Mouse (Mus musculus) megakaryocyte-erythroid progenitor cell, adult 5 weeks (primary cell): ENCODE data around the gene Olfr341. TPM values are rescaled to one million over a fixed set of nuclear protein-coding genes. Genes with fewer than 3 reads are reported as not detected.

Experiments
- polyA plus RNA-seq: library from polyadenylated mRNA; stranded (reverse); fragments of >175 nt; gene quantifications from 2 replicates; pipeline ENCODE4 v1.2.3, GENCODE M21; 2012

Gene Olfr341
- polyA plus RNA-seq = not detected in 2 replicates

DNA sequence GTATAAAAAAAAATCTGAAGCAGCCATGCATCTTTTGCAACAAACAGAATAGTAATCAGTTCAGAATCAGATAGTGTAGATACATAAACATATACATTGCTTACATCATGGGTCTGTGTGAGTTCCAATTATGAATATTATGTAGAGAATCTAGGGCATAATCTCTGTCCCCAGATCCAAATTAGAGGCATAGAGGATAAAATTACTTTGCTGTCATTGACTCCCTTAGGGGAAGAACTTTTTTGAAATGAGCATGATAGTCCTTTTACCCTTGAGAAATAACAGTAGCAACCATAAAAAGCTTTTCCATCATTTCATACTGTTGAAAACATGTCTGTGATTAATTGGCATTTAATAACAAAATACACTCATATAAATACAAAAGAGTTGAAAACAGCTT is at the start of gene Olfr341:
TSS of gene Olfr341 (minus strand) at position 101 of the 400 bp plus-strand sequence.

DNA sequence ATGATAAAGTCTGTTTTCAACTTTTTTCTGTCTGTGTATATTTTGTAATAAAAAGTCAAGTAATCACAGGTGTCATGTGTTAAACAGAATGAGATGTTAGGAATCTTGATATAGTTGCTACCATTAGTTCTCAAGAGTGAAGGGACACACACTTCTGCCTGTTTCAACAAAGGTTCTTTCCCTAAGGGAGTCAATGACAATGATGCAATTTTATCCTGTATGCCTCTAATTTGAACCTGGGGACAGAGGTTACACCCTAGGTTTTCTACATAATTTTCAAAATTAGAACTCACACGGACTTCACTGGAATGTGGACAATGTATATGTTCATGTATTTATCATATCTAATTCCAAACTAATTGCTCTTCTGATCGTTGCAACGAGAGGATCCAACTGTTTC is 42.4 kb upstream of the Olfr341 start, which contains the start of gene Olfr342:
TSS of gene Olfr342 (plus strand) at position 301 of the 400 bp plus-strand sequence.

DNA sequence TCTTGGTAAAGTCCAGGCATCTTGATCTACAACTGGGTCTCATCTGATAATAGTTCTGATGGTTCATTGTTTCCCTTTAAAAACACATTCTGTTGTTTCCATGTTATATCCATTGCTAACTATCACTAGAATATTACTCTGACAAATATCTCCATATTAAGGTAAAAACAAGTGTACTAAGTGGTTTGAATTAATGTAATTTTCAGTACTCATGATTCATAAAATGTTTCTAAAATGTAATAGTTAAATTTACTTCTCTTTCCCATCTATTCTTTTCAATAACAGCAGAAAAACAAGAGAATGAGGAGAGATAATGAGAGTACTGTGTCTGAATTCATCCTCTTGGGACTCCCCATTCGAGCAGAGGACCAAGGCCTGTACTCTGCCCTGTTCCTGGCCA is 30.0 kb downstream of the Olfr341 start, which contains the start of gene Olfr340:
TSS of gene Olfr340 (plus strand) at position 301 of the 400 bp plus-strand sequence.

Other genes starting within 250 kb of the Olfr341 start
- gene Olfr338, start 108.9 kb downstream of the Olfr341 start, polyA plus RNA-seq = not detected in 2 replicates
- not detected in 2 replicates for gene Olfr339, start 63.5 kb downstream of the Olfr341 start, polyA plus RNA-seq
- not detected in 2 replicates for gene Olfr340, start 29.9 kb downstream of the Olfr341 start, polyA plus RNA-seq
- not detected in 2 replicates for gene Olfr342, start 42.5 kb upstream of the Olfr341 start, polyA plus RNA-seq
- gene Olfr344, start 84.2 kb upstream of the Olfr341 start, polyA plus RNA-seq = 0.02 TPM in 1 of 2 replicates, not detected in the other
- gene Olfr345, start 157.6 kb upstream of the Olfr341 start, polyA plus RNA-seq = not detected in 2 replicates
- gene Olfr346, start 203.3 kb upstream of the Olfr341 start, polyA plus RNA-seq = not detected in 2 replicates
- gene Olfr347, start 249.4 kb upstream of the Olfr341 start, polyA plus RNA-seq = not detected in 2 replicates